Mouse (Mus musculus): ENCODE measurements around the gene Vmn2r20. TPM values are rescaled to one million over a fixed set of nuclear protein-coding genes. Genes with fewer than 3 reads are reported as not detected.

The Vmn2r20 gene
- total and polyA plus RNA-seq, 3 experiments, result not detected

DNA sequence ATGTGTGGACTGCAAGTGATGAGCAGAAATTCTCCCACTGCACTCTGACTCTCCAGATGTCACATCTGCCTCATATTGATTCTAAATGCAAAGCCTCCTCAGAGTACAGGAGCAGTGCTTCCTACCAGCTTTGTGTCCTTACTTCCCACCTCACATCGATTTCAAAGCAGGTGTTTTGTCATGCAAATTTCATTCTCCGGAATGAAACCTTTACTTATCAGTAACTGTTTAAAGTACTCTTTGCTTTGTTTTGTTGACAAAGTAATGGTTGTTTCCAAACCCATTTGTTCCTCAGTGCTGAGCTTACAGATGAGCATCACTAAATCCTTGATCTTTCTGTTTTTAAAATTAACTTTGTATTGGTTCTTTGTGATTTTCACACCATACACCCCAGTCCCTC is 85.4 kb downstream of the Vmn2r20 start:
- H3K9ac ChIP-seq (ENCODE audit: insufficient read depth, low read depth), result no peak overlapping the region
- H3K4me1 ChIP-seq (ENCODE audit: control insufficient read depth in 1 of 2, insufficient read depth in 2 of 2), result no peaks in the 10 kb centered on the region
- no peaks in the 10 kb centered on the region for H3K36me3 ChIP-seq (replicated peaks in 1 of 2; ENCODE audit: control insufficient read depth in 1 of 2, insufficient read depth in 1 of 2, low read length in 1 of 2)
- H3K27ac ChIP-seq (ENCODE audit: insufficient read depth, low read depth), result no peak overlapping the region
- H3K4me2 ChIP-seq (ENCODE audit: insufficient read depth, low read depth, poor library complexity, severe bottlenecking), result no peak overlapping the region
- H3K9me3 ChIP-seq (replicated peaks; ENCODE audit: low read length), result no peaks in the 10 kb centered on the region
- H3K27me3 ChIP-seq (replicated peaks), result peaks cover 47% of the 10 kb centered on the region
- in situ Hi-C loops (cut with MboI; ENCODE audit: low pct_ligation_motif_present, low pct_unique_long_range_greater_than_20kb, low sequenced_read_pairs) (no loop called here), dilution Hi-C loops (cut with MboI; ENCODE audit: extremely low pct_ligation_motif_present, extremely low pct_unique_long_range_greater_than_20kb, low sequenced_read_pairs) (no loop called here)
- no peak overlapping the region for H3K4me3 ChIP-seq (replicated peaks in 1 of 3; ENCODE audit: low read depth in 2 of 3, low read length in 2 of 3, poor library complexity in 1 of 3)
- no peak for DNase-seq (ENCODE audit: extremely low read depth)
- H3K79me2 ChIP-seq (replicated peaks; ENCODE audit: control insufficient read depth, extremely low read depth, insufficient read depth, poor library complexity, severe bottlenecking), result no peaks in the 10 kb centered on the region
- TF ChIP-seq EP300 (IDR thresholded peaks at IDR 0.05; ENCODE audit: low read length), result no peak
- no peak for TF ChIP-seq CHD1 (IDR thresholded peaks at IDR 0.05; ENCODE audit: low read depth, low read length)
- TF ChIP-seq ZKSCAN1 (IDR thresholded peaks at IDR 0.05; ENCODE audit: borderline replicate concordance, low read depth, low read length), result no peak
- no peak for TF ChIP-seq E2F4 (IDR thresholded peaks at IDR 0.05; ENCODE audit: insufficient replicate concordance, low read depth, low read length)
- no peak for TF ChIP-seq MAFK (IDR thresholded peaks at IDR 0.05; ENCODE audit: insufficient replicate concordance, low read length)
- no peak for TF ChIP-seq TCF12 (IDR thresholded peaks at IDR 0.05; ENCODE audit: low read depth, low read length)
- TF ChIP-seq MAZ (IDR thresholded peaks at IDR 0.05; ENCODE audit: low read depth, low read length), result no peak
- TF ChIP-seq CTCF (conservative IDR thresholded peaks at IDR 0.05 in 1 of 2, IDR thresholded peaks at IDR 0.05 in 1 of 2; ENCODE audit: low read depth in 2 of 2, low read length in 2 of 2), result no peak
- no peak for TF ChIP-seq RCOR1 (conservative IDR thresholded peaks at IDR 0.05; ENCODE audit: low read depth, low read length)
- TF ChIP-seq CHD2 (IDR thresholded peaks at IDR 0.05; ENCODE audit: low read length), result no peak
- TF ChIP-seq JUN (IDR thresholded peaks at IDR 0.05; ENCODE audit: insufficient read depth, low read depth, low read length), result no peak
- no peak for TF ChIP-seq ELF1 (IDR thresholded peaks at IDR 0.05; ENCODE audit: low read depth, low read length)
- no peak for TF ChIP-seq RAD21 (IDR thresholded peaks at IDR 0.05; ENCODE audit: low read depth, low read length)
- no peak for TF ChIP-seq ZC3H11A (IDR thresholded peaks at IDR 0.05; ENCODE audit: low read depth, low read length)
- TF ChIP-seq MYC (IDR thresholded peaks at IDR 0.05; ENCODE audit: low read depth, low read length), result no peak
- no peak for TF ChIP-seq USF2 (conservative IDR thresholded peaks at IDR 0.05; ENCODE audit: low read depth, low read length)
- no peak for TF ChIP-seq SMC3 (IDR thresholded peaks at IDR 0.05; ENCODE audit: low read depth, low read length)
- TF ChIP-seq BHLHE40 (IDR thresholded peaks at IDR 0.05; ENCODE audit: low read depth, low read length), result no peak

Other genes with a start within 250 kb of the Vmn2r20 start
- not detected in 2 replicates for gene Clec4b2, start 245.2 kb downstream of the Vmn2r20 start, total RNA-seq (2012; rRNA removed)
- gene Clec4b2, start 245.2 kb downstream of the Vmn2r20 start, total RNA-seq (2014; rRNA removed), result not detected in 2 replicates
- not detected in 2 replicates for gene Clec4b2, start 245.2 kb downstream of the Vmn2r20 start, polyA plus RNA-seq (2012; ENCODE audit: insufficient read length, low read depth)
- gene Clec4n, start 188.3 kb downstream of the Vmn2r20 start, total RNA-seq (2012; rRNA removed), result not detected in 2 replicates
- gene Clec4n, start 188.3 kb downstream of the Vmn2r20 start, total RNA-seq (2014; rRNA removed), result not detected in 2 replicates
- gene Clec4n, start 188.3 kb downstream of the Vmn2r20 start, polyA plus RNA-seq (2012; ENCODE audit: insufficient read length, low read depth), result not detected in 2 replicates
- not detected in 2 replicates for gene Clec4d, start 156.0 kb downstream of the Vmn2r20 start, total RNA-seq (2012; rRNA removed)
- gene Clec4d, start 156.0 kb downstream of the Vmn2r20 start, total RNA-seq (2014; rRNA removed), result not detected in 2 replicates
- gene Clec4d, start 156.0 kb downstream of the Vmn2r20 start, polyA plus RNA-seq (2012; ENCODE audit: insufficient read length, low read depth), result not detected in 2 replicates
- not detected in 2 replicates for gene Clec4e, start 128.2 kb downstream of the Vmn2r20 start, total RNA-seq (2012; rRNA removed)
- not detected in 2 replicates for gene Clec4e, start 128.2 kb downstream of the Vmn2r20 start, total RNA-seq (2014; rRNA removed)
- gene Clec4e, start 128.2 kb downstream of the Vmn2r20 start, polyA plus RNA-seq (2012; ENCODE audit: insufficient read length, low read depth), result not detected in 2 replicates
- not detected in 2 replicates for gene Vmn2r19, start 109.8 kb downstream of the Vmn2r20 start, total RNA-seq (2012; rRNA removed)
- gene Vmn2r19, start 109.8 kb downstream of the Vmn2r20 start, total RNA-seq (2014; rRNA removed), result not detected in 2 replicates
- gene Vmn2r19, start 109.8 kb downstream of the Vmn2r20 start, polyA plus RNA-seq (2012; ENCODE audit: insufficient read length, low read depth), result not detected in 2 replicates
- gene Vmn2r21, start 115.3 kb upstream of the Vmn2r20 start, total RNA-seq (2012; rRNA removed), result not detected in 2 replicates
- not detected in 2 replicates for gene Vmn2r21, start 115.3 kb upstream of the Vmn2r20 start, total RNA-seq (2014; rRNA removed)
- not detected in 2 replicates for gene Vmn2r21, start 115.3 kb upstream of the Vmn2r20 start, polyA plus RNA-seq (2012; ENCODE audit: insufficient read length, low read depth)
- not detected in 2 replicates for gene Vmn2r22, start 232.6 kb upstream of the Vmn2r20 start, total RNA-seq (2012; rRNA removed)
- gene Vmn2r22, start 232.6 kb upstream of the Vmn2r20 start, total RNA-seq (2014; rRNA removed), result not detected in 2 replicates
- gene Vmn2r22, start 232.6 kb upstream of the Vmn2r20 start, polyA plus RNA-seq (2012; ENCODE audit: insufficient read length, low read depth), result not detected in 2 replicates

Measured in CH12.LX (cell line).